ENCODE assay signal across 14 mouse cellular contexts in the genomic region with DNA sequence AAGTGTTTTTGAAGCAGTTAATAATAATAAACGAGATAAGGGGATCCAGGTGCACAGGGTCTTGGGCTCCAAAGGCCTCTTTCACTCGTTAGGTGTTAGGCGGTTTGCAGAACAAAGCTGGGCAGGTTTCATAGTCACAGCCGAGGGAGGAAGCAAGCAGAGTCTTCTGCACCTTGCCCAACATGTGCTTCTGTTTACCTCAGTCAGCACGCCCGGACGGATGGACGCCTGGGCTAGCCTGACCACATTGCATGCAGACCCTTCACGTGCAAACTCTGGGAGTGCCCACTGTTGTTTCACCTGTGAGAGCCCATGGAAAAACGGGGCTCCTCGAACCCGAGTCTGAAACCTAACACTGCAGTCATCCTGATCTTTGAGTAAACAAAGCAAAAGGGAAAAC. TPM values are rescaled to one million over a fixed set of nuclear protein-coding genes. Genes with fewer than 3 reads are reported as not detected.
DNase-seq lines count a peak whose midpoint lies in the region; ATAC-seq and TF ChIP-seq lines count a peak whose summit lies in the region.
"Had no signal": no experiment of that assay in that cellular context is flagged by ENCODE, and none has a peak within 500 bp of the region (broad histone marks: within the 10 kb centered on the region; RNA-seq: fewer than 3 reads in every experiment).

No protein-coding gene starts in this region.

- H3K9me3 ChIP-seq in kidney, embryonic 15.5 days (replicated peaks), result no peaks in the 10 kb centered on the region
- no peaks in the 10 kb centered on the region for H3K9me3 ChIP-seq in embryonic facial prominence, embryonic 12.5 days
- no peaks in the 10 kb centered on the region for H3K9me3 ChIP-seq in limb, embryonic 13.5 days
- H3K9me3 ChIP-seq in forebrain, embryonic 15.5 days, result no peaks in the 10 kb centered on the region
- H3K9me3 ChIP-seq: forebrain, embryonic 13.5 days had no signal

- WGBS in kidney, embryonic 15.5 days, result 48% methylated on average over 12 of the region's 12 CpGs
- 43% methylated on average over 12 of the region's 12 CpGs for WGBS in bone marrow, adult 2 months
- 22% methylated on average over 12 of the region's 12 CpGs for WGBS in embryonic facial prominence, embryonic 12.5 days
- WGBS in limb, embryonic 13.5 days, result 23% methylated on average over 12 of the region's 12 CpGs
- WGBS in forebrain, embryonic 15.5 days, result 69% methylated on average over 12 of the region's 12 CpGs

- no peaks in the 10 kb centered on the region for H3K27me3 ChIP-seq in kidney, embryonic 15.5 days
- H3K27me3 ChIP-seq in embryonic facial prominence, embryonic 12.5 days, result no peaks in the 10 kb centered on the region
- H3K27me3 ChIP-seq in limb, embryonic 13.5 days, result 0 out of 2 replicates have a peak, but pooled peaks cover 3% of the 10 kb centered on the region
- H3K27me3 ChIP-seq in forebrain, embryonic 15.5 days, result no peaks in the 10 kb centered on the region
- H3K27me3 ChIP-seq: forebrain, embryonic 13.5 days had no signal

- no peak for TF ChIP-seq POLR2A in bone marrow, adult 2 months (IDR thresholded peaks at IDR 0.05; ENCODE audit: borderline replicate concordance, control insufficient read depth, low read depth, low read length)

- H3K4me1 ChIP-seq in kidney, embryonic 15.5 days, result 0 out of 2 replicates have a peak, but pooled peaks cover 3% of the 10 kb centered on the region
- peaks cover 1% of the 10 kb centered on the region; the same call in 1 of the 2 replicates for H3K4me1 ChIP-seq in bone marrow, adult 2 months (ENCODE audit: control insufficient read depth, insufficient read depth, low read length)
- peaks cover 8% of the 10 kb centered on the region; the same call in 1 of the 2 replicates for H3K4me1 ChIP-seq in embryonic facial prominence, embryonic 12.5 days
- peaks cover 27% of the 10 kb centered on the region for H3K4me1 ChIP-seq in limb, embryonic 13.5 days
- no peaks in the 10 kb centered on the region for H3K4me1 ChIP-seq in forebrain, embryonic 15.5 days
- H3K4me1 ChIP-seq: forebrain, embryonic 13.5 days had no signal

- TF ChIP-seq CTCF in bone marrow, adult 2 months (IDR thresholded peaks at IDR 0.05; ENCODE audit: control insufficient read depth, insufficient read depth, low read length), result no peak

- no peak overlapping the region for H3K4me3 ChIP-seq in kidney, embryonic 15.5 days (replicated peaks)
- H3K4me3 ChIP-seq in bone marrow, adult 2 months (replicated peaks; ENCODE audit: control insufficient read depth, low read depth, low read length), result no peak overlapping the region
- no peak overlapping the region for H3K4me3 ChIP-seq in embryonic facial prominence, embryonic 12.5 days
- no peak overlapping the region for H3K4me3 ChIP-seq in limb, embryonic 13.5 days
- no peak overlapping the region for H3K4me3 ChIP-seq in forebrain, embryonic 15.5 days
- H3K4me3 ChIP-seq: forebrain, embryonic 13.5 days had no signal

- no peaks in the 10 kb centered on the region for H3K36me3 ChIP-seq in kidney, embryonic 15.5 days
- no peaks in the 10 kb centered on the region for H3K36me3 ChIP-seq in embryonic facial prominence, embryonic 12.5 days
- H3K36me3 ChIP-seq in limb, embryonic 13.5 days, result no peaks in the 10 kb centered on the region
- H3K36me3 ChIP-seq in forebrain, embryonic 15.5 days, result no peaks in the 10 kb centered on the region

- no peak for ATAC-seq in kidney, embryonic 15.5 days (replicated peaks; ENCODE audit: low FRiP score)
- ATAC-seq in embryonic facial prominence, embryonic 12.5 days (ENCODE audit: insufficient number of reproducible peaks, insufficient read depth, low FRiP score, low TSS enrichment), result no peak
- ATAC-seq in limb, embryonic 13.5 days (ENCODE audit: low FRiP score, low read depth), result no peak
- ATAC-seq in forebrain, embryonic 15.5 days (replicated peaks), result no peak
- ATAC-seq: forebrain, embryonic 13.5 days had no signal

- no peak overlapping the region for H3K27ac ChIP-seq in kidney, embryonic 15.5 days
- H3K27ac ChIP-seq in bone marrow, adult 2 months (ENCODE audit: control insufficient read depth, insufficient read depth, low read depth, low read length, poor library complexity), result peak overlapping the region; percentile 64; the same call in 1 of the 2 replicates
- no peak overlapping the region for H3K27ac ChIP-seq in embryonic facial prominence, embryonic 12.5 days
- H3K27ac ChIP-seq in limb, embryonic 13.5 days, result no peak overlapping the region
- H3K27ac ChIP-seq in forebrain, embryonic 15.5 days (replicated peaks), result no peak overlapping the region
- H3K27ac ChIP-seq: forebrain, embryonic 13.5 days; macrophage had no signal

- no peak overlapping the region for H3K9ac ChIP-seq in kidney, embryonic 15.5 days
- no peak overlapping the region for H3K9ac ChIP-seq in embryonic facial prominence, embryonic 12.5 days
- no peak overlapping the region for H3K9ac ChIP-seq in limb, embryonic 13.5 days
- no peak overlapping the region for H3K9ac ChIP-seq in forebrain, embryonic 15.5 days (replicated peaks)
- H3K9ac ChIP-seq: forebrain, embryonic 13.5 days had no signal

- 0 out of 2 replicates have a peak overlapping the region, but pooled peaks have one; percentile 15 for H3K4me2 ChIP-seq in kidney, embryonic 15.5 days
- H3K4me2 ChIP-seq in embryonic facial prominence, embryonic 12.5 days (replicated peaks), result peak overlapping the region; percentile 31
- H3K4me2 ChIP-seq in limb, embryonic 13.5 days (replicated peaks), result peak overlapping the region; percentile 27; the same call in 1 of the 2 replicates
- no peak overlapping the region for H3K4me2 ChIP-seq in forebrain, embryonic 15.5 days (replicated peaks)
- H3K4me2 ChIP-seq: forebrain, embryonic 13.5 days had no signal

- DNase-seq in kidney, postnatal 25 days, result no peak
- DNase-seq in layer of hippocampus, adult 18-20 months (ENCODE audit: low spot score in 2 of 2), result no peak
- DNase-seq: adrenal gland, adult 8-10 months; gastrocnemius, postnatal 36 days had no signal

RNA-seq across cellular contexts. Expression of a gene that starts 30.5 kb away (rescaled TPM):
- polyA plus RNA-seq in kidney, embryonic 15.5 days (2015; fragmentation: Nextera tagmentation; extraction: Ambion mirVana), result 0.24 TPM in 1 of 2 replicates, not detected in the other
- not detected in 2 replicates for polyA plus RNA-seq in bone marrow, adult 2 months (2011; ENCODE audit: insufficient read depth, insufficient read length, low replicate concordance, missing spikeins)
- 0.17 and 0.27 TPM in 2 replicates for polyA plus RNA-seq in embryonic facial prominence, embryonic 12.5 days (2016; fragmentation: Nextera tagmentation; extraction: Ambion mirVana)
- polyA plus RNA-seq in limb, embryonic 13.5 days (2015; fragmentation: Nextera tagmentation; extraction: Ambion mirVana), result 0.14 TPM in 1 of 2 replicates, not detected in the other
- polyA plus RNA-seq in forebrain, embryonic 15.5 days (2015; fragmentation: Nextera tagmentation; extraction: Ambion mirVana), result 0.09 TPM in 1 of 2 replicates, not detected in the other
- not detected for total RNA-seq in layer of hippocampus, adult 18-20 months (2021)
- total RNA-seq: gastrocnemius, postnatal 36 days; hematopoietic stem cell, adult 5-6 weeks; monocyte, adult 5-6 weeks had no signal
- polyA plus RNA-seq: cortical plate, adult 2 months; macrophage had no signal

RNA-seq across cellular contexts. Expression of a gene that starts 30.6 kb away (rescaled TPM):
- 28.0 and 29.9 TPM in 2 replicates for polyA plus RNA-seq in kidney, embryonic 15.5 days (2015; fragmentation: Nextera tagmentation; extraction: Ambion mirVana)
- polyA plus RNA-seq in bone marrow, adult 2 months (2011; ENCODE audit: insufficient read depth, insufficient read length, low replicate concordance, missing spikeins), result 8.6 and 10.4 TPM in 2 replicates
- polyA plus RNA-seq in embryonic facial prominence, embryonic 12.5 days (2016; fragmentation: Nextera tagmentation; extraction: Ambion mirVana), result 40.8 and 41.5 TPM in 2 replicates
- polyA plus RNA-seq in limb, embryonic 13.5 days (2015; fragmentation: Nextera tagmentation; extraction: Ambion mirVana), result 32.5 and 32.7 TPM in 2 replicates
- 55.8 and 56.4 TPM in 2 replicates for polyA plus RNA-seq in forebrain, embryonic 15.5 days (2015; fragmentation: Nextera tagmentation; extraction: Ambion mirVana)
- total RNA-seq in layer of hippocampus, adult 18-20 months (2021), result 10 to 100 TPM; 34.7 to 37.3 TPM

RNA-seq across cellular contexts. Expression of a gene that starts 56.9 kb away (rescaled TPM):
- polyA plus RNA-seq in kidney, embryonic 15.5 days (2015; fragmentation: Nextera tagmentation; extraction: Ambion mirVana), result 0.18 TPM in 1 of 2 replicates, not detected in the other
- polyA plus RNA-seq in bone marrow, adult 2 months (2011; ENCODE audit: insufficient read depth, insufficient read length, low replicate concordance, missing spikeins), result not detected in 2 replicates
- 0.14 TPM in 1 of 2 replicates, not detected in the other for polyA plus RNA-seq in embryonic facial prominence, embryonic 12.5 days (2016; fragmentation: Nextera tagmentation; extraction: Ambion mirVana)
- polyA plus RNA-seq in limb, embryonic 13.5 days (2015; fragmentation: Nextera tagmentation; extraction: Ambion mirVana), result 0.22 TPM in 1 of 2 replicates, not detected in the other
- polyA plus RNA-seq in forebrain, embryonic 15.5 days (2015; fragmentation: Nextera tagmentation; extraction: Ambion mirVana), result not detected in 2 replicates
- under 1 TPM; 0.35 to 0.56 TPM for total RNA-seq in layer of hippocampus, adult 18-20 months (2021)
- polyA plus RNA-seq: forebrain, embryonic 13.5 days; macrophage had no signal
